Mouse (Mus musculus) heart, postnatal 10 days (tissue): ENCODE data around the gene Bcan. TPM values are rescaled to one million over a fixed set of nuclear protein-coding genes. Genes with fewer than 3 reads are reported as not detected.

Experiments used
- DNase-seq, 2 experiments: peaks; one replicate each; pipeline ENCODE4 v3.0.0; 2021
- intact Hi-C: fragments of 180-260 bp; cut with DNase I; formaldehyde crosslinking; loops from one replicate; pipeline ENCODE4 v1.15.1; 2025
- total RNA-seq, 2 experiments: library from RNA; stranded (reverse); gene quantifications; 2 replicates each; pipeline ENCODE4 v1.2.3; 2021

Bcan gene
- total RNA-seq, 2 experiments from 2014 or later: 0.17 TPM; not detected in 1

GRCm38 (mm10) chr3:87974381-87974987 is 25.5 kb downstream of the Bcan start:
- DNase-seq: peak; percentile 63 to 65
- intact Hi-C loops: no loop called here

GRCm38 (mm10) chr3:87973593-87974380 is 26.2 kb downstream of the Bcan start:
- intact Hi-C loops: no loop called here
- no peak for DNase-seq

- no peak for DNase-seq
- intact Hi-C loops: no loop called here
Measured at GRCm38 (mm10) chr3:87972776-87973175, 27.3 kb downstream of the Bcan start.

- intact Hi-C loops: no loop called here
- DNase-seq: no peak
Measured at GRCm38 (mm10) chr3:87972203-87972664, 27.8 kb downstream of the Bcan start.

GRCm38 (mm10) chr3:87971489-87972202 is 28.4 kb downstream of the Bcan start:
- peak in 1 of 2 experiments; percentile 34 for DNase-seq
- intact Hi-C loops: loop anchor here (1.0 kb wide), 1 partner anchor 100 kb away; no protein-coding TSS in a partner anchor

- intact Hi-C loops: loop anchor here (1.0 kb wide), 2 partner anchors 16 to 100 kb away; no protein-coding TSS in a partner anchor
- DNase-seq: peak; percentile 83 to 84
Measured at GRCm38 (mm10) chr3:87970939-87971488, 29.0 kb downstream of the Bcan start, which contains the start of gene Nes. TSS of gene Nes (plus strand) at chr3:87971078.

- intact Hi-C loops: loop anchor here (1.0 kb wide), 1 partner anchor 17 kb away; no protein-coding TSS in a partner anchor
- DNase-seq: peak; percentile 73 to 84
Measured at GRCm38 (mm10) chr3:87970184-87970938, 29.7 kb downstream of the Bcan start.

GRCm38 (mm10) chr3:87960586-87961191 is 39.3 kb downstream of the Bcan start:
- intact Hi-C loops: loop anchor here (1.0 to 5.0 kb wide), 2 partner anchors 25 to 37 kb away; no protein-coding TSS in a partner anchor
- peak; percentile 93 for DNase-seq

GRCm38 (mm10) chr3:87960191-87960585 is 39.8 kb downstream of the Bcan start:
- intact Hi-C loops: loop anchor here (5.0 kb wide), 1 partner anchor 37 kb away; no protein-coding TSS in a partner anchor
- DNase-seq: no peak

- intact Hi-C loops: no loop called here
Measured at GRCm38 (mm10) chr3:87959371-87959770, 40.7 kb downstream of the Bcan start.

GRCm38 (mm10) chr3:87958967-87959366 is 41.1 kb downstream of the Bcan start:
- DNase-seq: no peak

More at GRCm38 (mm10) chr3:87959371-87959770, 40.7 kb downstream of the Bcan start:
- DNase-seq: no peak

GRCm38 (mm10) chr3:87958476-87958875 is 41.6 kb downstream of the Bcan start:
- intact Hi-C loops: no loop called here
- no peak for DNase-seq

More at GRCm38 (mm10) chr3:87958967-87959366, 41.1 kb downstream of the Bcan start:
- intact Hi-C loops: no loop called here

- DNase-seq: no peak
- intact Hi-C loops: no loop called here
Measured at GRCm38 (mm10) chr3:87958056-87958455, 42.0 kb downstream of the Bcan start.

- intact Hi-C loops: no loop called here
- DNase-seq: no peak
Measured at GRCm38 (mm10) chr3:87952440-87952839, 47.6 kb downstream of the Bcan start.

- intact Hi-C loops: no loop called here
- DNase-seq: no peak
Measured at GRCm38 (mm10) chr3:87951946-87952345, 48.1 kb downstream of the Bcan start.

GRCm38 (mm10) chr3:87949955-87950515 is 50.0 kb downstream of the Bcan start:
- intact Hi-C loops: no loop called here
- no peak for DNase-seq

GRCm38 (mm10) chr3:87949266-87949954 is 50.6 kb downstream of the Bcan start:
- intact Hi-C loops: no loop called here
- DNase-seq: no peak
